Mouse (Mus musculus): Measurements from ENCODE around the gene Jaml.

The Jaml gene

GRCm38 (mm10) chr9:45120567-45120966 is 41.6 kb downstream of the Jaml start:
- DNase-seq (ENCODE audit: inconsistent age in 2 of 2, low spot score in 1 of 2) = no peak

GRCm38 (mm10) chr9:45121001-45121400 is 42.0 kb downstream of the Jaml start:
- no peak for DNase-seq (ENCODE audit: inconsistent age in 2 of 2, low spot score in 1 of 2)

GRCm38 (mm10) chr9:45121769-45122168 is 42.8 kb downstream of the Jaml start:
- peak; percentile 70 to 89 for DNase-seq (ENCODE audit: inconsistent age in 2 of 2, low spot score in 1 of 2)

- DNase-seq (ENCODE audit: inconsistent age in 2 of 2, low spot score in 1 of 2) = no peak
Measured at GRCm38 (mm10) chr9:45122209-45122761, 43.3 kb downstream of the Jaml start.

GRCm38 (mm10) chr9:45125211-45125610 is 46.2 kb downstream of the Jaml start:
- DNase-seq (ENCODE audit: inconsistent age in 2 of 2, low spot score in 1 of 2) = no peak

GRCm38 (mm10) chr9:45126941-45127340 is 48.0 kb downstream of the Jaml start:
- no peak for DNase-seq (ENCODE audit: inconsistent age in 2 of 2, low spot score in 1 of 2)

GRCm38 (mm10) chr9:45130119-45130518 is 51.1 kb downstream of the Jaml start:
- DNase-seq (ENCODE audit: inconsistent age in 2 of 2, low spot score in 1 of 2) = no peak

- DNase-seq (ENCODE audit: inconsistent age in 2 of 2, low spot score in 1 of 2) = peak; percentile 51 to 78
Measured at GRCm38 (mm10) chr9:45133484-45134310, 54.7 kb downstream of the Jaml start.

- DNase-seq (ENCODE audit: inconsistent age in 2 of 2, low spot score in 1 of 2) = peak in 1 of 2 experiments; percentile 33
Measured at GRCm38 (mm10) chr9:45136442-45137169, 57.6 kb downstream of the Jaml start.

- DNase-seq (ENCODE audit: inconsistent age in 2 of 2, low spot score in 1 of 2) = peak in 1 of 2 experiments; percentile 68
Measured at GRCm38 (mm10) chr9:45138191-45139032, 59.4 kb downstream of the Jaml start, which contains the start of gene Scn4b. Gene Scn4b, plus strand, starts transcription at chr9:45138395.

GRCm38 (mm10) chr9:45139082-45139481 is 60.1 kb downstream of the Jaml start:
- no peak for DNase-seq (ENCODE audit: inconsistent age in 2 of 2, low spot score in 1 of 2)

GRCm38 (mm10) chr9:45140945-45141344 is 62.0 kb downstream of the Jaml start:
- no peak for DNase-seq (ENCODE audit: inconsistent age in 2 of 2, low spot score in 1 of 2)

- no peak for DNase-seq (ENCODE audit: inconsistent age in 2 of 2, low spot score in 1 of 2)
Measured at GRCm38 (mm10) chr9:45142686-45143085, 63.7 kb downstream of the Jaml start.

- DNase-seq (ENCODE audit: inconsistent age in 2 of 2, low spot score in 1 of 2) = no peak
Measured at GRCm38 (mm10) chr9:45145533-45146266, 66.7 kb downstream of the Jaml start.

- peak; percentile 50 to 89 for DNase-seq (ENCODE audit: inconsistent age in 2 of 2, low spot score in 1 of 2)
Measured at GRCm38 (mm10) chr9:45146267-45146597, 67.2 kb downstream of the Jaml start.

GRCm38 (mm10) chr9:45150933-45151332 is 72.0 kb downstream of the Jaml start:
- DNase-seq (ENCODE audit: inconsistent age in 2 of 2, low spot score in 1 of 2) = no peak

GRCm38 (mm10) chr9:45153361-45153760 is 74.4 kb downstream of the Jaml start:
- DNase-seq (ENCODE audit: inconsistent age in 2 of 2, low spot score in 1 of 2) = no peak

All from adrenal gland, adult (tissue).